Mouse (Mus musculus) cerebellum, postnatal 10 days (tissue): Measurements from ENCODE around the gene Sac3d1.
"Not testable (repeated sequence)": the region's sequence is repeated elsewhere in the genome, so short reads cannot be mapped to it uniquely, and the experiment has no call there.

ENCODE experiments used
- DNase-seq, 2 experiments: peaks; one replicate each; pipeline ENCODE4 v3.0.0; 2021; ENCODE audit warnings: mixed read lengths in 2 of 2

The Sac3d1 gene

DNA sequence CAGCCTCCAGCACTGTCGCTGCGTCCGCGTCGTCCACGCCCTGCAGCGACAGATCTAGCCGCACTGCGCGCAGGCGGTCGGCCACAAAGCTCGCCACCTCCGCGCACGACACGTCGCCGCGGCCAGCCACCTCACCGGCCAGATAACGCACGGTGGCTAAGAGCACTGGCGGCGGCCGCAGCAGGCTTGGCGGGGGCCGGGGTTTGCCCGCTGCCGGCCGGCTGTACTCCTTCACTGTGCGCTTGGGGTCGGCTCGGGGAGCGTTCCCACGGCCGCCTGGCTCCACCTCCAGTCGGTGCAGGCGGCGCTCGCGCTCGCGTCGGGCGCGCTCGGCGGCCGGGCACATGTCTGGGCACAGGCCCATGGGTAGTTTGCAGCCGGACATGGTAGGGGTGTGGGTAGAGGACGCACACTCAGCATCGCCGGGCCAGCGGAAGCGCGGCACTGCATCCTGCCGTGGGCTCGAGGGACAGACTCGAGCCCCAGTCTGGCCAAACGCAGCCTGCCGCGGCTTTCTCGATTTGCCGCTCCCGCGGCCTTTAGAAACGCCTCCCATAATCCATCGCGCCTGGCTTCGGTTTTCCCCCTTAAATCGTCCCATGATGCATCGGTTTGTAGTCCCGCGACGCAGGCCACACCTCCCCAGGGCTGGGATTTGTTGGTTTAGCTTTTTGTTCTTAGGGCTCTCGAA is at the start of gene Sac3d1:
Gene Sac3d1 (minus strand): TSS at position 665 of the 691 bp plus-strand sequence.
- DNase-seq, result peak; percentile 91 to 93

DNA sequence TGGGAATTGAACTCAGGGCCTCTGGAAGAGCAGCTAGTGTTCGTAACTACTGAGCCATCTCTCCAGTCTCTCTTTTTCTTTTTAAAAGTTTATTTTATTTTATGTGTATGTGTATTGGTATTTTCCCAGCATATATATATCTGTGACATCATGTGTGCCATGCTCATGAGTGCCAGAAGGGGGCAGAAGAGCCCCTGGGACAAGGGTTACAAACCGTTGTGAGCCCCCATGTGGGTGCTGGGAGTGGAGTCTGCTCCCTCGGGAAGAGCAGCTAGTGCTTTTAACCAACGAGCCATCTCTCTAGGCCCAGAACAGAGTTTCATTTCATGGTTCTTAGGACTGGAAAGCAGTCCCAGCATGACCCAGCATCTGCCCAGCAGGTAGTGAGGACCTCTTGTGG is 48.3 kb upstream of the Sac3d1 start:
- DNase-seq, result no peak

DNA sequence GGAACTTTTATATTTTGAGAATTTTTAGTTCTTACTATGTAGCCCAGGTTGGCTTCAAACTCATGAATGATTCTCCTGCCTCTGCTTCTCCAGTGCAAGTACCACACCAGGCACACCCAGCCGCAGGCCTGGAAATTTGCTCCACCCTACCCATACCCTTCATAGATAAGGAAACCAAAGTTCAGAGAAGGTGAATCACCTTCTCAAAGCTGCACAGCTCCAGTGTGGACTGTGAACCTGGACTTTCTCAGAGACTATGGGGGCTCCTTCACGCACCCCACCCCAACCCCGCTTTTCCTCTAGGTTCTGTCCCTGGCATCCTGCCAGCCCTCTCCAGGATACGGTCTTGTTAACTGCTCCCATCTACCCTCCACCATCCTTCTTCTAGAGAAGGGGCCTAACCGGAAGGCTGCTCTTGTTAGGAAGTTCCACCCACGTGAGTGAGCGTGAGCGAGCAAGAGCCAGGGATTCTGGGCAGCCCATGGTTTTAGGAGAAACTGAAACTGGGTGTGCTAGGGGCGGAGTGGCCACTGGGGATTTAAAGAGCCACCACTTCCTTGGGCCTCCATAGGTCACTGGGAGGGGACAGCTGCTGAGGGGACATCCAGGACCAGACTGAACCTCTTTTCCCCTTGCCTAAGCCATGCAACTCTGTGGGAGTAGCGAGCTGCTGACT is 45.6 kb upstream of the Sac3d1 start:
- DNase-seq, result no peak

DNA sequence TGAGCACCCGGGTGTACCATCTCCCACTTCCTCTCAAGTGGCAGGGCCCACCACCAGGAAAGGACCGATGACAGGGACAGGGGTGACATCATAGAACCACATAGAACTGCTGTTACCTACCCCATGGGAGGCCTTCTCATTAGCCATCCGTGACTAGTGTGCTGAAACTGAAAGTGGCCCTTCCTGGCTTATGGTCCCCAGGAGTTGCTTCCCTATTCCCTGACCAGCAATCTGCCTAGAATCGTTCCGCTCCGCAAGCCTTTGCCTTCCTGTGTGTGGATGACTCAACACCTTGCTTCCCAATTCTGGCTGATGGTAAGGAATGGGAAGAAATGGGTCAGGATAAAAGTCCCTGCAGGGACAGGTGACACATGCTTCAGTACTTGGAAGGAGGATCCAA is 38.8 kb upstream of the Sac3d1 start:
- peak in 1 of 2 experiments; percentile 27 for DNase-seq

DNA sequence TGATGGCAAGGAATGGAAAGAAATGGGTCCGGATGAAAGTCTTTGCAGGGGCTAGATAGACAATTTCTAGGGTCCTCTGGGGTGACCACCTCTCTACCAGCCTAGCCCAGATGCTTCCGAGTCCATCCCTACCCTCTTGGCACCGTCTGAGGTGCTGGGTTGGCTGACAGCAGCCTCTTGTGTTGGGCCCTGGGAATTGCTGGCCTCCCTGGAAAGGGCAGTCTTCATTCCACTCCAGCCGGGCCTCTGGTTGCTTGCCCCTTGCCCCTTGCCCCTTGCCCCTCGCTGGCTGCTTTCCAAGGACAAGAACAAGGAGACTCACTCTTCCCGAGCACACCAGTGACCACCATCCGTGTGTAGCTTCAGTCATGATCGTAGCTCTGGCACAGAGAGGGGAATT is 37.9 kb upstream of the Sac3d1 start:
- peak; percentile 27 for DNase-seq

DNA sequence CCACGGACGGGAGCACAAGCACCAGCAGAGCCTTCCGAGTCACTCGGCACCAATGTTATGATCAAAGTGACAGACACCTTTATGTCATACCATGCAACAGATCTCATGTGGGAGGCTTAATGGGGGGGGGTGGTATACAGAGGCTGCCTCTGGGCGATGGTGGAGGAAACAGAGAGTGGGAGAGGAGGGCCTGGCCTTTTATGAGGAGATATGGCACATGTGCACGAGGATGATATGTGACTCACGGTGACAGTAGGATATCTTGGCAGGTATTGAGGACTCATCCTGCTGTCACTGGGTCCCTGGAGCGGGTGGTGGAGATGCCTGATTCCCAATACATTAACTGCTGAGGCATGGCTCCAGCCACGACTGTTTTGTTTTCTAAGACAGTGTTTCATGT is 36.7 kb upstream of the Sac3d1 start:
- no peak for DNase-seq

DNA sequence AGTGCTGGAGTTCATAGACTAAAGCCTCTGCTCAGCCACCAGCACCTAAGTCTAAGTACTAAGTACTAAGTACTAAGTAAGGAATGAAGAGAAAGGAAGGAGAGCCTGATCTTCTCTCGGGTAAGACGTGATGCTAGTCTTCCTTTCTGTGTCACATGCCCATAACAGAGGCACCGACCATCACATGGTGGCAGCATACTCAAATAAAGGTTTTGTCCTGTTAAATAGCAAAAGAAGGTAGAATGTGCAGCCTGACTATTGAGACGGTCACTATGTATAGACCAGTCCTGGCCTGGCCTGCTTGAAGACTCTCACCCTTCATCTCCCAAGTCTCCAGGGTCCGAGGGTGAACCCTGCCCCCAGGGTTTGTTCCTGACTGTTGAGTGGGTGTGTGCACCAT is 26.4 kb upstream of the Sac3d1 start:
- DNase-seq, result no peak

DNA sequence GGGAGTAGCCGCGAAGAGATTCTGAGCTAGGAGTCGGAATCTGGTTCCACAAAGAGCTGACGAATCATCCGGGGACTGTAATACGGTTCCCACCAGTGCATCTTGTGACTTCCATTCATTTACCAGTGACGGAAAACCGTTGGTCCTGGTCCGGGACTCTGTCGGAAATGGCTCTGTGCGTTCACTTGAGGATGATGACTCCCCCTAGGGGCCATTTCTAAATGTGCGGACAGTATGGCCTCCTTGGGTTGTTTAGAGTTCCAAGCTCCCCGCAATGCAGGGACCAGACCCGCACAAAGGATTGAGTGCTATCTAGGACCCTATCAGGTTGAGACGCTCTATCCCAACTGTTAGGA is 22.9 kb upstream of the Sac3d1 start, which contains the start of gene Arl2:
Gene Arl2 (minus strand): TSS at position 155 of the 356 bp plus-strand sequence.
- DNase-seq, result peak; percentile 91 to 93

DNA sequence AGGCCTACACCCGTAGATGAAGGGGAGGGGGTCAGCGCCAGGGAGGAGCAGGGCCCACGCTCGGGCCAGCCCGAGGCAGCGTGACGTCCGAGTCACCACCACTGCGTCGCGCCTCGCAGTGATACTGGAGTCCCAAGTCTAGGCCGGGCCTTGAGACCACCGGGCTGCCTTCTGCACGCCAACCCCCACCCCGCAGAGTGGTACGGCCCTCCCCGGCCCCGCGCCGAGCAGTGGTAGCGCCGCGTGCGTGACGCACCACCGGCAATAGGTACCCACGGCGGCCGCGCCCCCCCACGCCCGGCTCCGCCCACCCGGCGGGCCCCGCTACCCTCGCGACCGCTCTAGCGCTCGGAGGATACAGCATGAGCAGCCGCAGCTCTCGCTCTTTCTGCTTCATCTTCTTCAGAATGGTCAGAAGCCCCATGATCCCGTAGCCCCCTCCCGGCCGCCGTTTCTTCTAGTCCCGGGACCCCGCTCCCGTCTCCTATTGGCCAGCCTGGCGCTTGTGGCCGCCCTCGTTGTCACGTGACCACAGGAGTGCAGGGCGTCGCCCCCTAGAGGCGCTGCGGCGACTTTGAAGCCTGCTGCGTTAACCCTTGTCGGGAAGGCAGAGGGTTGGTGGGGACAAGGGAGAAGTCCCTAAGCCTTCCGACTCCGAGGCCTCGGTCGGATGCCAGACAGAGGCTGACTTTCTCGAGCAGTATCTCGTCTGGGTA is 22.4 kb upstream of the Sac3d1 start, which contains the start of gene Batf2:
Gene Batf2 (plus strand): TSS at position 306 of the 716 bp plus-strand sequence.
- peak; percentile 96 to 97 for DNase-seq

DNA sequence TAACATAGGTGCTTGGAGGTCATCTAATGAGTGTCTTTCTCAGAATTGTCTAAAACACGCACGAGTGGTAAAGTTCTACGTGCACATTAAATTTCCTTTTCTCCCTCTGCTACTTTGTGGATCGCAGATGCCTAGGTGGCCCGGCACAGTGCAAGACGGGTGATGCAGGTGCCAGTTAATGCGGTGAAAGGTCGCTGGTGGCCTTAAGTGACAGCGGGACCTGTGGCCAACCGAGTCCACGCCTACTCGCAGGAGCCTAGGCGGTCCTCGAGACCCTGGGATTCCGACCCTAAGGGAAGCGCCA is 21.9 kb upstream of the Sac3d1 start:
- DNase-seq, result no peak

DNA sequence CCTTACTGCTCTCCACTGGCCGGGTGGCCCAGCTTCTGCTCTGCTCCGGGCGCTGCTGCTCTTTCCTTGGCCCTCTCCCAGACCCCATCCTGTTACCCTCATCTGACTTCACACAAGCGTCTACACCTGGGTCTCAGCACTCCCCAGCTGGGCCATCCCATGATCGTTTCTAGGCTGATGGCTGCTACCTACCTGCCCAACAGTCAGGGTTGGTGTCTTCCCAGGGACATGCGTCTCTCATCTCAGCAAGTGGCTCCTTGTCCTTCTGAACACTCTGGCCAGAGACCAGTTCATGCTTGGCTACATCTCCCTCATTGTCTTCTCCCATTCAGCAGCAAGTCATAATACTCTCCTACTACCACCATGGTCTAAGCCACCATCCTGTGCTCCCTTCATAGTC is 21.3 kb upstream of the Sac3d1 start:
- peak; percentile 61 to 62 for DNase-seq

DNA sequence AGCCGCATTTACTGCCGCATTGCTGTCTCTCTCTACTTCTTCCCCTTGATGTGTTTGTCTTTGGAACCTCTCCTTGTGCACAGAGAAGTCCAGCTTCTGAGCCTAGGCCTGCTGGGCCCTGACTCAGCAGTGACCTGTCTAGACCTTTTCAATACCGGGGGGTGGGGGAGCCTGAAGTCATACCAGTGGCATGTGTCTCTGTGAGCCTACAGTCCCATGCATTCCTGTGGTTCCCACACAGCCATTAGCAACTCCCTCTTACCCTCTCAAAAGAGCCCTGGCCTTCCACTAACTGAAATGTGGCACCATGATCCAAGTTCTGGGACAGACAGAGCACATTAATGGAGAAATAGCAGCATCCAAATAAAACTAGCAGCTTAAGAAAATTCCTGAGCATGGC is 17.9 kb upstream of the Sac3d1 start:
- DNase-seq, result no peak

DNA sequence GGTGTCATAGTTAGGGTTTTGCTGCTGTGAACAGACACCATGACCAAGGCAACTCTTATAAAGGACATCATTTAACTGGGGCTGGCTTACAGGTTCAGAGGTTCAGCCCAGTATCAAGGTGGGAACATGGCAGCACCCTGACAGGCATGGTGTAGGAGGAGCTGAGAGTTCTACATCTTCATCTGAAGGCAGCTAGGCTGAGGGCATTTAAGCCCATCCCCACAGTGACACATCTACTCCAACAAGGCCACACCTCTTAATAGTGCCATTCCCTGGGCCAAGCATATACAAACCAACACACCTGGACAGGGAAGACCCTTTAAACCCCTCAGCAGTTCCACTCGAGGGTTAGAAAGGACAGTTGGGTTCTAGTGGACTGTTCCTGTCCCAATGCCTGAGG is 14.7 kb upstream of the Sac3d1 start:
- DNase-seq, result not testable (repeated sequence)

DNA sequence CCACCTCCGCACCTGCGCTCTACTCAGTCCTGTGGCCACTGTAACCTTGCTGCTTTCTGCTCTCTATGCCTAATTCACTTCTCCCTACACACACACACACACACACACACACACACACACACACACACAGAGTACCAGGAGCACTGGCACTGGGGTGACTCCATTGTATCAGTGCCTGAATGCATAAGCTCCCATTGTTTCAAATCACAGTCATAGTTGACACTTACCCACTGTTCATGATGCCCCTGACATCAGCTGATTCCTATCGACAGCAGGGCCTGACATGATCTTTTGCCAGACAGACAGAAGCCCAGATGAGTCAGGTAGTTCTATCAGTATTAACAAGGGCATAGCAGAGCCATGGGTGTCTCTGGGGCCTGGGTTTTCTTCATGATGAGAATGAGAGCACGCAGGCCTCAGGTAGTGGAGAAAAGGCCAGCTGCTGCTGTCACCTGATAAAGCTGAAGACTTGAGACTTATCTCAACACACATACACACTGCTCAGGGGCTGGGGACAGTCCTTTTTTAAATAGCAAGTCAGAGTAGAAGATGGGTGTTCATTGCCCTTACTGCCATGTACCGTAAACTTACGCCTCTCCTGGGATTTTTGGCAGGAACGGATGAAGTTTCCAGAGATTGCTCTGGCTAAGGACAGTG is 13.8 kb upstream of the Sac3d1 start:
- no peak for DNase-seq

DNA sequence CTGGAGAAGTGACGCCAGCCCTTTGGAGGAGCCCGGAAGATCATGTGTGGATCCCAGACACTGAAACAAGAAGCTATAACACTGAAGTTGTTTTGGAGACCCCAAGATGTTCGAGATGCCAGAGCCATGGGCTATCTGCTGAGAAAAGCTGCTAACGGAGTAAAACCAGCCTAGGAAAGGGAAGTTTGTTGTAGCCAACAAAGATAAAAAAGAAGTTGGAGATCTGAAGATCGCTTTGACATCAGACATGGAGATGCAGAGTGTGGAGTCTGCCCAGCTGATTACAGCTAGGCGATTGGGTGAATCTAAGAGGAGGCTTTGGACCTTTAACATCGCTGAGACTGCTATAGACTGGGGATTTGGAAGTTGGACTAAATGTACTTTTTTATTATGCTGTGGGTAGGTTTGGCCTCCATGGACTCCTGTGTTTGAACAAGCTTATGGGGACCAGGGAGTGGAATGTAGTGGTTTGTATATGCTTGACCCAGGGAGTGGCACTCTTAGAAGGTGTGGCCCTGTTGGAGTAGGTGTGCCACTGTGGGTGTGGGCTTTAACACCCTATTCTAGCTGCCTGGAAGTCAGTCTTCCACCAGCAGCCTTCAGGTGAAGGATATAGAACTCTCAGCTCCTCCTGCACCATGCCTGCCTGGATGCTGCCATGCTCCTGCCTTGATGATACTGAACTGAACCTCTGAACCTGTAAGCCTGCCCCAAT is 12.1 kb upstream of the Sac3d1 start:
- DNase-seq, result not testable (repeated sequence)

DNA sequence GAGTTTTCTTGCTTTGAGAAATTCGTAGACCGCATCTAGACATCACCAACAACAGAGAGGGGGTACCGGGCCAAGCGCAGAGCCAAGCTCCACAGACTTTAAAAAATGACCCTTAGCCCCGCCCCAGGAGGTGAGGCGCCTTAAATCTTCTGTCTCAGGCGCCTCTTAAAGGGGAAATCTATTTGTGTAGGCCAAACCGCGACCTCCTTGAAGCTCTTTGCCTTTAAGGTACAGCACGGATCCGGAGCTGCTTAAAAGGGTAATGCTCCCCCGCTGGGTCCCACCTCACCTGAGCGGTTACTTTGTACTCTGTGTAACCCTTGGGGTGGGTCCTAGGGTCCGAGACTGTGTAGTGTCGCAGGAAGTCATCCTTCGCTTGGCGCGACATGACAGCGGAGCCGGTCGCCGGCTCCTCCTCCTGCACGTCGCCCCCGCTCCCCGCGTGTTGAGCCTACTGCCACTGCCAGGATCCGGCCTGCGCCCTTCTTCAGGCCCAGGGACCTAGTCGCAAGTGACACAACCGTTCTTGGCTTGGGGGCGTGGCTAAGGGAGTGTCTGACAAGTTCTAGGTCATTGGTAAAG is 9.4 kb upstream of the Sac3d1 start, which contains the start of gene Snx15:
Gene Snx15 (minus strand): TSS at position 545 of the 582 bp plus-strand sequence.
- DNase-seq, result peak; percentile 98

DNA sequence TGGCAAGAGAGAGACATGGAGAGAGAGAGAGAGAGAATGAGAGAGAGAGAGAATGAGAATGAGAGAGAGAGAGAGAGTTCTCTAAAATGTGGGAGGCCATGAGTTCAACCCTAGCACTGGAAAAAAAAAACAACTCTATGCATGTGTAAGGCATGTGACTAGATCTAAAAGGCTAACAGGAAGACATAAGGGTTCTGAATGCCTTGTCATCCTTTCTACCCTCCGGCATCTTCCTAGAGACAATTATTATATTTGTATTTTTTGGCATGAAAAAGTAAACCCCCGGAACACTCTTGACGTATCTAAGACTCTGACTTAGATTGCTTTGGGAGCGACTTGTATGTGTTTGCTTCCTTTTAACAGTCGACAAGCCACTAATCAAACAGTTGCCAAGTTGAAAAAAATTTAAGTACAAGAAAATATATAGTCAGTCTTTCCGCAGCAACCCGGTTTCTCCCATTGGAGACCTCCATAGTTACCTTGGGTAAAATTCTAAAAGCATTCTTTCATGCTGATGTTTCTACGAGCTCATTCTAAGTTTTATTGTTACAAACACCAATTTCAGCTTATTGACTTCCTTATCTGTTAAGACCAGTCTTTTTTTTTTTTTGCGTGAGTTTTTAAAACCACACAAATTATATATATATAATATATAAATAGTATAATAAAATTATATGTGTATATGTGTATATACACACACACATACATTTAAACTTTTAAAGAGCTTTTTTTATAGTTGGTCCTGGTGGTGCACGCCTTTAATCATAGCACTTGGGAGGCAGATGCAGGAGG is 8.5 kb upstream of the Sac3d1 start:
- no peak for DNase-seq

DNA sequence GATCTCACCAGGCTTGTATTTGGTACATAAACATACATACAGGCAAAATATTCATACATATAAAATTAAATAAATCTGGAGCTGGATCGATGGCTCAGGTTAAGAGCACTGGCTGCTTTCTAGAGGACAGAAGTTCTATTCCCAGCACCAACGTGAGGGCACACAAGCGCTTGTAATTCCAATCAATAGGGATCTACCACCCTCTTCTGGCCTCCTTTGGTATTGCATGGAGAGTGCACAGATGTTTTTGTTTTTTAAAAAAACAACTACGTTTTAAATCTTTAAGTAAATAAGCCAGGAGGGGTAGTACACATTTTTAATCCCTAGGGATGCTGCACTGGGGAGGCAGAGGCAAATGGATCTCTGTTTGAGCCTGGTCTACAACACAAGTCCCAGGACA is 7.8 kb upstream of the Sac3d1 start:
- DNase-seq, result peak; percentile 70 to 83

DNA sequence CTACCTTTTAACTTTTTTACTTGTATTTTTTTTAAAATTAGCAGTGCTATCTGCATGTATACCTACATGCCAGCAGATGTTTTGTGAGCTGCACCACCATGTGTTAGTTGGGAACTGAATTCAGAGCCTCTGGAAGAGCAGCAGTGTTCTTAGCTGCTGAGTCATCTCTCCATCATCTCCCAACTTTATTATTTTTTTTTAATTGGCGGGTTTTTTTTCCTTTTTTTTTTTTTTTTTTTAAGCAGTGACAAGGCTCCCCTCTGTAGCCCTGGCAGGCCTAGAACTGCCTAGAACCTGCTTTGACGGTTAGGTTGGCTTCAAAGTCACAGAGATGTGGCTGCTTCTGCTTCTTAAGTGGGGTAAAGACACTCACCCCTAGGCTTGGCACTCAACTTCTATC is 6.4 kb upstream of the Sac3d1 start:
- DNase-seq, result no peak

DNA sequence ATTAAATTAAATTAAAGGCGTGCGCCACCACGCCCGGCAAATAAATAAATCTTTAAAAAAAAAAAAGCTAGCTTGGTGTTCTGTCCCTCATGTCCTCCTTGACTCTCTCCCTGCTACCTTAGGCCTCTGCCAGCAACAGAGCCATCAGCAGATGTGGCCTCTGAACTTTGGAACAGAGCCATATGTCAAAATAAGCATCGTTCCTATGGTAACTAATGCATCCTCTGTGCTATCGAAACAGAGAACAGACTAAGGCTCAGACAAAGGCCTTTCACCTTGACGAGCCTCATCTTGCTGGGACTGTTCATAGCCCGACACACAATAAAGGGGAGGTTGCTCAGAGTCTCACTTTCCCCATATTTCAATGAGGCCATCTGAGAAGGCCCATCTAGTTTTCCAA is 4.9 kb upstream of the Sac3d1 start:
- DNase-seq, result peak; percentile 58 to 69

DNA sequence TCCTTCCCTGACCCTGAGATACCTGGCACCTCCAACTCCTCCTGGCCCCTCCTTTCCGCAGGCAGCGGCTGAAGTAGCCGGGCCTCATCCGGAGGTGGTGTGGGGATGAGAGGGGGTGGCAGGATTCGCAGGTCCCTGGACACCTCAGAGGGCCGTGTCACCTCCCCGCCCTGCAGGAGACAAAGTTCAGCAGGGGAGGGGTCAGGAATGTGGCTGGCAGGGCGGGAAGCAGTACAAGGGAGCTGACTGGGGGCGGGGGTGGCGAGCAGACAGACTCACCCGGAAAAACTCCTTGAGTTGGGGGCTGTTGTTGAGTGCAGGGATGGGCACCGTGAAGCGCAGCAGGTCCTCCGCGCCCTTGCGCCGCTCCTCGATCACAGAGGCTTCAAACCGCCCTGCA is 3.3 kb upstream of the Sac3d1 start:
- DNase-seq, result no peak
